In the genomic region with DNA sequence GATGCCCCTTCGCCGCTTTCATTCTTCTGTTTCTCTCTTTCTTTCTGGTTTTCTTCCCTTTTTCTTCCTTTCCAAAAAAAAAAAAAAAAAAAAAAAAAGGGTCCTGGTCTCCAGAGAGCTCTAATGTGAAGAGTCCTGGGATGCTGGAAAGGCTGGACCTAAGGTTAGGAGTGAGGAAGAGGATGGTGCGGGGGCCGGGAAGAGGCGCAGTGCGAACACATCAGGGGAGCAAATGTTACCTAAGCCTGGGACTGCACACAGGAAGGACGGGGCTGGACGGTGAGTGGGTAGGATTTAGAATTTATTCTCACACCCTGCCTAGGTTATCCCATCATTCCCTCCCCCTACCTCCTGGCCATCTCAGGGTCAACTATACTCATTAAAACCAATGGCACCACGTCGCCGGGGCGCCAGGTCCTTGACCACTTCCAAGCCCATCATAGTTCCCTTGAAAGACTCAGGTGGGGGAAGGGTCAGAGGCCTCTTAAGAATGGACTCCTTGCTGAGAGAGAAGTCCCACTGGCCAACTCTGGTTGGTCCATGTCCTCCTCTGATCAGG, we compare ENCODE assay signal across 9 mouse cellular contexts. TPM values are rescaled to one million over a fixed set of nuclear protein-coding genes. Genes with fewer than 3 reads are reported as not detected.
A peak's percentile ranks its signal among the peaks of the same experiment; 100 is the strongest.
DNase-seq lines count a peak whose midpoint lies in the region; ATAC-seq and TF ChIP-seq lines count a peak whose summit lies in the region.
"Had no signal": no experiment of that assay in that cellular context is flagged by ENCODE, and none has a peak within 500 bp of the region (broad histone marks: within the 10 kb centered on the region; RNA-seq: fewer than 3 reads in every experiment).

No protein-coding gene starts in this region.

- peak overlapping the region; percentile 55 for H3K4me2 ChIP-seq in forebrain, embryonic 11.5 days (ENCODE audit: low read depth, low read length, severe bottlenecking)
- peak overlapping the region; percentile 33 for H3K4me2 ChIP-seq in intestine, embryonic 16.5 days (ENCODE audit: low read depth, low read length)
- H3K4me2 ChIP-seq in neural tube, embryonic 15.5 days = peak overlapping the region; percentile 65

- peaks cover 5% of the 10 kb centered on the region; the same call in 1 of the 2 replicates for H3K9me3 ChIP-seq in forebrain, embryonic 11.5 days (ENCODE audit: control insufficient read depth, low read length)
- no peaks in the 10 kb centered on the region for H3K9me3 ChIP-seq in intestine, embryonic 16.5 days (ENCODE audit: control insufficient read depth, low read length)
- H3K9me3 ChIP-seq in neural tube, embryonic 15.5 days (replicated peaks) = no peaks in the 10 kb centered on the region

- 7% methylated on average over 12 of the region's 12 CpGs for WGBS in forebrain, embryonic 11.5 days
- 50% methylated on average over 12 of the region's 12 CpGs for WGBS in intestine, embryonic 16.5 days
- 16% methylated on average over 12 of the region's 12 CpGs for WGBS in neural tube, embryonic 15.5 days

- no peaks in the 10 kb centered on the region for H3K27me3 ChIP-seq in forebrain, embryonic 11.5 days (ENCODE audit: control insufficient read depth, insufficient read depth, low read length)
- no peaks in the 10 kb centered on the region for H3K27me3 ChIP-seq in intestine, embryonic 16.5 days (replicated peaks; ENCODE audit: control insufficient read depth, insufficient read depth, low read length)
- H3K27me3 ChIP-seq in neural tube, embryonic 15.5 days (replicated peaks) = no peaks in the 10 kb centered on the region
- H3K27me3 ChIP-seq: Patski had no signal

- DNase-seq in left cerebral cortex, adult 2 months (ENCODE audit: extremely low spot score in 1 of 2, low spot score in 2 of 2) = no peak
- no peak for DNase-seq in left cerebral cortex, postnatal 25 days (ENCODE audit: low spot score in 2 of 2)
- DNase-seq in forebrain, embryonic 11.5 days (ENCODE audit: low spot score) = peak; percentile 65
- no peak for DNase-seq in thymus, postnatal 10 days (ENCODE audit: low spot score in 2 of 2)
- DNase-seq in urinary bladder, postnatal 25 days (ENCODE audit: low spot score) = no peak

- peak overlapping the region; percentile 69 for H3K27ac ChIP-seq in left cerebral cortex, adult 2 months
- H3K27ac ChIP-seq in forebrain, embryonic 11.5 days (ENCODE audit: low read depth, low read length) = peak overlapping the region; percentile 96
- H3K27ac ChIP-seq in intestine, embryonic 16.5 days (ENCODE audit: low read length) = no peak overlapping the region
- peak overlapping the region; percentile 76 for H3K27ac ChIP-seq in neural tube, embryonic 15.5 days (replicated peaks)

- peak overlapping the region; percentile 32; the same call in 1 of the 2 replicates for H3K4me3 ChIP-seq in left cerebral cortex, adult 2 months
- peak overlapping the region; percentile 6 for H3K4me3 ChIP-seq in forebrain, embryonic 11.5 days (ENCODE audit: low read depth, low read length)
- H3K4me3 ChIP-seq in intestine, embryonic 16.5 days (ENCODE audit: low read length) = no peak overlapping the region; the same call in 1 of the 2 replicates
- H3K4me3 ChIP-seq in neural tube, embryonic 15.5 days (replicated peaks) = peak overlapping the region; percentile 28

- peak overlapping the region; percentile 43; the same call in 1 of the 2 replicates for H3K9ac ChIP-seq in forebrain, embryonic 11.5 days (ENCODE audit: low read length)
- H3K9ac ChIP-seq in intestine, embryonic 16.5 days (ENCODE audit: low read depth, low read length) = no peak overlapping the region
- peak overlapping the region; percentile 44 for H3K9ac ChIP-seq in neural tube, embryonic 15.5 days (replicated peaks)

- peaks cover 45% of the 10 kb centered on the region for H3K4me1 ChIP-seq in forebrain, embryonic 11.5 days (replicated peaks; ENCODE audit: control insufficient read depth, insufficient read depth, low read length)
- peaks cover 18% of the 10 kb centered on the region for H3K4me1 ChIP-seq in intestine, embryonic 16.5 days (ENCODE audit: control insufficient read depth, insufficient read depth, low read length)
- peaks cover 65% of the 10 kb centered on the region for H3K4me1 ChIP-seq in neural tube, embryonic 15.5 days

- no peak for TF ChIP-seq CTCF in left cerebral cortex, adult 2 months (IDR thresholded peaks at IDR 0.05)

- peak; percentile 43 for ATAC-seq in forebrain, embryonic 11.5 days (replicated peaks; ENCODE audit: low FRiP score)
- ATAC-seq in intestine, embryonic 16.5 days = 0 out of 2 replicates have a peak, but pooled peaks have one; percentile 35
- peak; percentile 1; the same call in 1 of the 2 replicates for ATAC-seq in neural tube, embryonic 15.5 days (ENCODE audit: low FRiP score)
- ATAC-seq in megakaryocyte, adult 5-6 weeks (ENCODE audit: poor library complexity, severe bottlenecking) = no peak
- ATAC-seq: Patski had no signal

- intact Hi-C loops in left cerebral cortex, adult 2 months (cut with DNase I) = loop anchor here (2.0 kb wide), 2 partner anchors 19 to 27 kb away; a partner anchor contains a TSS
- intact Hi-C loops in left cerebral cortex, postnatal 25 days (cut with DNase I) = no loop called here

- H3K36me3 ChIP-seq in forebrain, embryonic 11.5 days (ENCODE audit: control insufficient read depth, insufficient read depth, low read length) = peaks cover 4% of the 10 kb centered on the region; the same call in 1 of the 2 replicates
- H3K36me3 ChIP-seq in intestine, embryonic 16.5 days (ENCODE audit: control insufficient read depth, insufficient read depth, low read length) = no peaks in the 10 kb centered on the region
- H3K36me3 ChIP-seq in neural tube, embryonic 15.5 days = no peaks in the 10 kb centered on the region

RNA-seq across cellular contexts. Expression of a gene that starts 27.4 kb away (rescaled TPM):
- 10 to 100 TPM; 18.7 to 20.0 TPM for total RNA-seq in left cerebral cortex, adult 2 months (2021)
- 10 to 100 TPM; 19.9 TPM for total RNA-seq in left cerebral cortex, postnatal 25 days (2021)
- polyA plus RNA-seq in forebrain, embryonic 11.5 days (2014; fragmentation: Nextera tagmentation; extraction: Ambion mirVana) = 35.6 and 35.9 TPM in 2 replicates
- 8.3 and 8.8 TPM in 2 replicates for polyA plus RNA-seq in intestine, embryonic 16.5 days (2015; fragmentation: Nextera tagmentation; extraction: Ambion mirVana)
- 6.9 and 8.1 TPM in 2 replicates for polyA plus RNA-seq in neural tube, embryonic 15.5 days (2015; fragmentation: Nextera tagmentation; extraction: Ambion mirVana)
- total RNA-seq in megakaryocyte, adult 5-6 weeks (2015) = 0.07 TPM in 1 of 2 replicates, not detected in the other
- total RNA-seq in megakaryocyte, adult 5-6 weeks (2017) = not detected in 2 replicates

Comparison
In these comparisons a context has a peak if more than half of its experiments do, and no peak if none do; other contexts are left out.
1. RNA of a gene that starts 27.4 kb away (total RNA-seq): 18.7 to 20.0 TPM in left cerebral cortex, adult 2 months and 19.9 TPM in left cerebral cortex, postnatal 25 days; 0.07 TPM in megakaryocyte, adult 5-6 weeks; every median in the first group is over 10 times any median in the second.
2. Peak in every context shown above with its lines, with median percentiles within 50 percentile points of each other: H3K4me2 ChIP-seq.